Mouse (Mus musculus) lung, adult 2 months (tissue): Measurements from ENCODE around the gene Rab26. TPM values are rescaled to one million over a fixed set of nuclear protein-coding genes. Genes with fewer than 3 reads are reported as not detected.

ENCODE experiments used
- DNase-seq: peaks from one replicate; pipeline ENCODE4 v3.0.0; 2022
- H3K4me1 ChIP-seq: fragments of 200-500 bp; 2 replicates; pipeline ENCODE4 v1.6.1; 2011; ENCODE audit warnings: low read length; ENCODE audit not compliant: control insufficient read depth, insufficient read depth
- H3K4me3 ChIP-seq: fragments of 200-500 bp; replicated peaks from 2 replicates; pipeline ENCODE3; 2011; ENCODE audit warnings: low read depth, mild to moderate bottlenecking, control low read depth, low read length; ENCODE audit errors: extremely low read depth
- CTCF ChIP-seq: fragments of 200-500 bp; IDR thresholded peaks from 2 replicates; pipeline ENCODE4 v1.5.1; 2011; ENCODE audit warnings: mild to moderate bottlenecking, low read length, control low read depth; ENCODE audit not compliant: insufficient read depth
- POLR2A ChIP-seq: fragments of 200-500 bp; IDR thresholded peaks from 2 replicates; pipeline ENCODE4 v1.6.1; 2011; ENCODE audit warnings: low read depth, mild to moderate bottlenecking, control low read depth, low read length, borderline replicate concordance; ENCODE audit errors: extremely low read depth
- WGBS: fragments of 180-500 bp; shearing (Covaris S2); methylation state at CpG from one replicate; pipeline ENCODE4 v1.1.7; 2018; 5-methylcytosine and 5-hydroxymethylcytosine counted together
- polyA plus RNA-seq: library from polyadenylated mRNA; depleted of rRNA; stranded (reverse); fragments of >200 nt; gene quantifications from 2 replicates; pipeline ENCODE4 v1.2.3, GENCODE M21; 2012

The Rab26 gene
- polyA plus RNA-seq, 1 experiment, result 1.1 TPM

DNA sequence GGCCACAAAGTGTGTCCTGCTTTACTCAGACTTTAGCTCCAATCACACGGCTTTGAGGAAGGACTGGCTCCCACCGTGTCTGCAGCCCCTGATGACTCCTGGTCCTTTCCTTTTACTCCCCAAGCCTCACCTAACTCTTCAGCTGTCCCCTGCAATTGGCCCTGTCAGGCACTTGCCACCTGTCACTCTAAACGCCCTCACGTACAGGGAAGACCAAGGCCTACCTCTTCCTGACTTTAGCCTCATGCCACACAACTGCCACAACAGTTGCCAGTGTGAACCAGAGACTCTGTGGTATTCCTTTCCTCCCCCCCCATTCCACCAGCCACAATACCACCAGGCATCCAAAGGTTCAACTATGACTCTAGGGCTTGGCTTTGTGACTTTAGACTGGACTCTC lies 13.6 kb downstream of the Rab26 start:
- H3K4me1 ChIP-seq, result no peaks in the 10 kb centered on the region
- DNase-seq, result no peak
- WGBS, result 83% methylated on average over 4 of the region's 4 CpGs
- TF ChIP-seq CTCF, result no peak
- TF ChIP-seq POLR2A, result no peak
- no peak overlapping the region for H3K4me3 ChIP-seq

DNA sequence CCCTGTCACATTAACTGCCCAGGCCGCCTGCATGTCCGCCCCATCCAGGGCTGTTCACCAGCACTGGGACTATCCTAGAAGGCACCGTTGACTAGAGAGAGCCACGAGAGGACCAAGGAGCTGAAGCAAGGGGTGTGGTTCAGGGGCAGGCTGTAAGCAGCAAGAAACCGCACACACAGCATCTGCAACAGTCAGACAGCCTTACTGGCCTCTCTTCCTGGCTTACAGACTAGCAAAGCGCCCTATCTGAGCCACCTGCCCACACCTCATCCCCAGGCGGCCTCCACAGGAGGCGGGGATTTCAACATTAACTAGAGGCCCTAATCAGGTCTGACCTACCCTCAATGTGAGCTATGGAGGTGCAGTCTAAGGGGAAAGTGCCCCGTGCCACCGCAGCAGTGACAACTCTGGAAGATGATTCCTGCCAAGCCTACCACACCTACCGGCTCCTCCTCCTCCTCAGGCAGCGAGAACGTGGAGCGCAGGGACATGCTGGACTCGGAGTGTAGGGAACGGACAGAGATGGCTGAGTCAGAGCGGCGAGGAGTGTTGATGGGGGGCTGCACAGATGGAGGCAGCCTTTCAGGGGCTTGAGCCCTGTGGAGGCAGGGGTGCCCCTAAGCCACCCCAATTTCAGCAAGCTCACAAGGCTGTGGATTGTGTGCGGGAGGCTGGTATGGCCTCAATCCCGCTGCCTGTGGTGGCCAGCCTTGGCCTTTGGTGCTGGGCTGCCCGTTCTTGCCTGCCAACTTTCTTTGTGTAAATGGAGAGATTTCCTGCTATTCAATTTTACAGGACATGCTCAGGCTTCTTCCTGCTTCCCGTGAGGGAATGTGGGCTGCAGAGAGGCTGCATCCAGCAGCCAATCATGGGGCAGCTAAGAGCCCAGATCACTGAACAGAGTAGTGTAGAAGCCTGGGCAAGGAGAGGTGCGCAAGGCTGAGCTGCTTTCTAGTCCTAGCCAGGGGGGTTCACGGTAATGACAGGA lies 19.4 kb downstream of the Rab26 start:
- H3K4me1 ChIP-seq, result peaks cover 8% of the 10 kb centered on the region
- 57% methylated on average over 24 of the region's 24 CpGs for WGBS
- DNase-seq, result peak; percentile 23
- peak overlapping the region; percentile 69 for H3K4me3 ChIP-seq
- TF ChIP-seq CTCF (no peak), POLR2A (peak; percentile 67; the same call in 1 of the 2 replicates)

DNA sequence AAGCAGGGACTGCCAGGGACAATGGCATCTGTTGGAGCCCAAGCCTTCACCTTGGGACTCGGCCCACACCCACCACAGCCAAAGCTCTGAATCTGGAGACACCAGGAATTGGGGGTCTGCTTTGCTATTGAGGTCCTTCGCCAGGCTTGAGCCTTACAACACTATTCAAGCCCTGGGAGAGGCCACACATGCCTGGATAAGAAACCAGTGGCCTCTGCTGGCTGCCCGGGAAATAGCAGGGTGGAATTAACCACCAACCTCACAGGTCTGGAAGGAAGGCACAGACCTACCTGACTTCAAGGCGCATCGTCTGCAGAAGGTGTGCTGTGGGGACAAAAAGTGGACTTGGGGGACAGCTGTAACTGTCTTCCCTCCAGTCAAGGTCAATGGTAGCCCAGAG lies 20.4 kb downstream of the Rab26 start:
- 36% methylated on average over 5 of the region's 5 CpGs for WGBS
- TF ChIP-seq POLR2A (no peak), CTCF (peak; percentile 78)
- peak overlapping the region; percentile 69 for H3K4me3 ChIP-seq
- peak; percentile 57 for DNase-seq
- H3K4me1 ChIP-seq, result peaks cover 8% of the 10 kb centered on the region

- WGBS, result 75% methylated on average over 12 of the region's 12 CpGs
- Histone ChIP-seq H3K4me3 (no peak overlapping the region), H3K4me1 (no peaks in the 10 kb centered on the region; the same call in 1 of the 2 replicates)
- no peak for DNase-seq
- TF ChIP-seq POLR2A (no peak), CTCF (no peak)
Measured at GRCm38 (mm10) chr17:24507806-24508460, 26.1 kb downstream of the Rab26 start.

- H3K4me1 ChIP-seq, result no peaks in the 10 kb centered on the region
- 52% methylated on average over 19 of the region's 19 CpGs for WGBS
- no peak overlapping the region for H3K4me3 ChIP-seq
- DNase-seq, result no peak
- TF ChIP-seq CTCF (no peak), POLR2A (no peak)
Measured at GRCm38 (mm10) chr17:24507129-24507664, 26.8 kb downstream of the Rab26 start.

DNA sequence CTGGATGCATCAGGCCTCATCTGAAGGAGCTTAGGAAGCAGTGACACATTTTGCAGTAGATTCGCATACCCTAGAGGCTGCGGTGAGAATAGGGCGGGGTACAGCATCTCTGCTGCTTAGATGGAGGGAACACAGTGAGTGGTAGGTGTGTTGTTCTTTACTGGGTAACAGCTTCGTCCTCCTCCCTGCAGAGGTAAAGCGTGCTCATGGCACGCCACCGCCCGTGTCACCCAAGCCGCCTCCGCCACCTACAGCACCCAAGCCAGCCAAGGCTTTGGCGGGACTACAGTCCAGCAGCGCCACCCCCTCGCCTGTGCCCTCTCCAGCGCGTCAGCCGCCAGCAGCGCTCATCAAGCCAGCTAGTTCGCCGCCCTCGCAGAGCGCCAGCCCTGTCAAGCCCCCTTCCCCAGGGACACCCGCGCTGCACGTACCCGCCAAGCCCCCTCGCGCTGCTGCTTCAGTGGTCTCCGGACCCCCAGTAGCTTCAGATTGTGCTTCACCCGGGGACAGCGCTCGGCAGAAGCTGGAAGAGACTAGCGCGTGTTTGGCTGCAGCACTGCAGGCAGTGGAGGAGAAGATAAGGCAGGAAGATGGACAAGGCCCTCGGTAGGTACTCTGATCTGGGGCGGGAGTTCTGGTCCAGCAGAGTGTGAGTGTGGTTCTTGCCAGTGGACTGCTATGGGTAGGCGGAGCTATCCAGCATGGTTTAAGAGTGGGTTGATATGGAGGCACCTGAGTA lies 27.5 kb downstream of the Rab26 start:
- DNase-seq, result no peak
- Histone ChIP-seq H3K4me1 (no peaks in the 10 kb centered on the region), H3K4me3 (no peak overlapping the region)
- TF ChIP-seq POLR2A (no peak), CTCF (no peak)
- WGBS, result 41% methylated on average over 36 of the region's 36 CpGs

GRCm38 (mm10) chr17:24505286-24505955 lies 28.6 kb downstream of the Rab26 start:
- Histone ChIP-seq H3K4me1 (no peaks in the 10 kb centered on the region), H3K4me3 (no peak overlapping the region)
- TF ChIP-seq POLR2A, result no peak
- TF ChIP-seq CTCF, result no peak
- 92% methylated on average over 30 of the region's 30 CpGs for WGBS
- no peak for DNase-seq

DNA sequence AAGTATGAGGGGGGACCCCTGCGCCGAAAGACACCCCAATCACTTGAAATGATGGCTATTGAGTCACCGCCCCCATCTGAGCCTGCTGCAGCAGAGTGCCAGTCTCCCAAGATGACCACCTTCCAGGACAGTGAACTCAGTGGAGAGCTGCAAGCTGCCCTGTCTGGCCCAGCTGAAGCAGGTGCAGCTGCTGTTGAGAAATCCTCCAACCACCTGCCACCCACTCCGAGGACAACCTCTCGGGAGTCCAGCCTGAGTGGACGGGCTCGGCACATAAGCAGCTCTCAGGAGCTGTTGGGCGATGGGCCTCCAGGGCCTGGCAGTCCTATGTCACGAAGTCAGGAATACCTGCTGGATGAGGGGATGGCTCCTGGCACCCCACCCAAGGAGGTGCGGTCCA lies 29.9 kb downstream of the Rab26 start:
- TF ChIP-seq CTCF (no peak), POLR2A (no peak)
- H3K4me3 ChIP-seq, result no peak overlapping the region
- WGBS, result 80% methylated on average over 10 of the region's 10 CpGs

GRCm38 (mm10) chr17:24502208-24502607 lies 31.8 kb downstream of the Rab26 start:
- Histone ChIP-seq H3K4me3 (no peak overlapping the region), H3K4me1 (no peaks in the 10 kb centered on the region)
- DNase-seq, result no peak
- TF ChIP-seq POLR2A (no peak), CTCF (no peak)
- WGBS, result 49% methylated on average over 11 of the region's 11 CpGs

More for the DNA sequence above, 29.9 kb downstream of the Rab26 start:
- no peak for DNase-seq
- no peaks in the 10 kb centered on the region for H3K4me1 ChIP-seq
